Mouse (Mus musculus) cerebellum, adult 9-10 months (tissue): Measurements from ENCODE around the gene 4930524J08Rik.
A peak's percentile ranks its signal among the peaks of the same experiment; 100 is the strongest.

Experiments used
- DNase-seq: peaks from one replicate; pipeline ENCODE4 v3.0.0; 2022

The 4930524J08Rik gene

GRCm38 (mm10) chr5:99978699-99979442 is at the start of gene 4930524J08Rik, which contains the start of gene Hnrnpd:
Gene 4930524J08Rik, plus strand, starts transcription at chr5:99979061.
Gene Hnrnpd, minus strand, starts transcription at chr5:99978938.
- DNase-seq, result peak; percentile 95

GRCm38 (mm10) chr5:99931910-99932309 is 47.0 kb upstream of the 4930524J08Rik start:
- DNase-seq, result no peak

- DNase-seq, result no peak
These were observed 39.4 kb upstream of the 4930524J08Rik start for GRCm38 (mm10) chr5:99939440-99939839.

- no peak for DNase-seq
These were observed 37.6 kb upstream of the 4930524J08Rik start for GRCm38 (mm10) chr5:99941273-99941672.

GRCm38 (mm10) chr5:99941776-99942502 is 36.9 kb upstream of the 4930524J08Rik start:
- DNase-seq, result no peak

- DNase-seq, result no peak
These were observed 26.3 kb upstream of the 4930524J08Rik start for GRCm38 (mm10) chr5:99952513-99952912.

- no peak for DNase-seq
These were observed 25.0 kb upstream of the 4930524J08Rik start for GRCm38 (mm10) chr5:99953883-99954282.

- DNase-seq, result no peak
These were observed 20.2 kb upstream of the 4930524J08Rik start for GRCm38 (mm10) chr5:99958666-99959065.

- DNase-seq, result no peak
These were observed 19.5 kb upstream of the 4930524J08Rik start for GRCm38 (mm10) chr5:99959236-99959936.

- DNase-seq, result no peak
These were observed 18.9 kb upstream of the 4930524J08Rik start for GRCm38 (mm10) chr5:99959960-99960359.

- DNase-seq, result no peak
These were observed 4.9 kb upstream of the 4930524J08Rik start for GRCm38 (mm10) chr5:99973941-99974340.

GRCm38 (mm10) chr5:99975061-99975460 is 3.8 kb upstream of the 4930524J08Rik start:
- DNase-seq, result peak; percentile 26

GRCm38 (mm10) chr5:99975776-99976175 is 3.1 kb upstream of the 4930524J08Rik start:
- DNase-seq, result peak; percentile 14

GRCm38 (mm10) chr5:99976334-99976955 is 2.4 kb upstream of the 4930524J08Rik start:
- DNase-seq, result peak; percentile 14

GRCm38 (mm10) chr5:99977516-99978301 is 1.2 kb upstream of the 4930524J08Rik start:
- DNase-seq, result peak; percentile 76

GRCm38 (mm10) chr5:99983452-99984061 is 4.7 kb downstream of the 4930524J08Rik start:
- no peak for DNase-seq

GRCm38 (mm10) chr5:99994166-99994565 is 15.3 kb downstream of the 4930524J08Rik start:
- no peak for DNase-seq

- DNase-seq, result no peak
These were observed 15.8 kb downstream of the 4930524J08Rik start for GRCm38 (mm10) chr5:99994680-99995079.

- no peak for DNase-seq
These were observed 21.2 kb downstream of the 4930524J08Rik start for GRCm38 (mm10) chr5:100000048-100000447.

- DNase-seq, result no peak
These were observed 21.6 kb downstream of the 4930524J08Rik start for GRCm38 (mm10) chr5:100000500-100000899.

GRCm38 (mm10) chr5:100003895-100004294 is 25.0 kb downstream of the 4930524J08Rik start:
- DNase-seq, result no peak

GRCm38 (mm10) chr5:100005431-100005830 is 26.6 kb downstream of the 4930524J08Rik start:
- DNase-seq, result no peak
